17 mouse cellular contexts compared by ENCODE assay signal in genomic region chr17:4990911-4991560, GRCm38 (mm10). TPM values are rescaled to one million over a fixed set of nuclear protein-coding genes. Genes with fewer than 3 reads are reported as not detected.
DNase-seq lines count a peak whose midpoint lies in the region; ATAC-seq lines count a peak whose summit lies in the region.
"Had no signal": no experiment of that assay in that cellular context is flagged by ENCODE, and none has a peak within 500 bp of the region (broad histone marks: within the 10 kb centered on the region; RNA-seq: fewer than 3 reads in every experiment).

No protein-coding gene starts in this region.

- no peaks in the 10 kb centered on the region for H3K36me3 ChIP-seq in forebrain, embryonic 15.5 days
- H3K36me3 ChIP-seq in intestine, embryonic 16.5 days (ENCODE audit: control insufficient read depth, insufficient read depth, low read length): no peaks in the 10 kb centered on the region
- H3K36me3 ChIP-seq in stomach, embryonic 14.5 days (ENCODE audit: control insufficient read depth, insufficient read depth, low read length): no peaks in the 10 kb centered on the region
- H3K36me3 ChIP-seq: heart, embryonic 10.5 days; liver, embryonic 12.5 days had no signal

- peaks cover 26% of the 10 kb centered on the region for H3K4me1 ChIP-seq in forebrain, embryonic 15.5 days
- peaks cover 8% of the 10 kb centered on the region for H3K4me1 ChIP-seq in intestine, embryonic 16.5 days (ENCODE audit: control insufficient read depth, insufficient read depth, low read length)
- peaks cover 3% of the 10 kb centered on the region; the same call in 1 of the 2 replicates for H3K4me1 ChIP-seq in stomach, embryonic 14.5 days (ENCODE audit: control insufficient read depth, insufficient read depth, low read length)
- H3K4me1 ChIP-seq: heart, embryonic 10.5 days had no signal

- H3K9ac ChIP-seq in forebrain, embryonic 15.5 days (replicated peaks): no peak overlapping the region
- no peak overlapping the region for H3K9ac ChIP-seq in intestine, embryonic 16.5 days (ENCODE audit: low read depth, low read length)
- H3K9ac ChIP-seq in stomach, embryonic 14.5 days (replicated peaks; ENCODE audit: low read depth, low read length): no peak overlapping the region
- H3K9ac ChIP-seq: liver, embryonic 12.5 days had no signal

- ATAC-seq in forebrain, embryonic 15.5 days (replicated peaks): no peak
- no peak for ATAC-seq in intestine, embryonic 16.5 days
- no peak for ATAC-seq in stomach, embryonic 14.5 days (ENCODE audit: insufficient number of reproducible peaks, insufficient read depth, low FRiP score, low read depth)
- ATAC-seq: activated CD4-positive, CD25-positive, alpha-beta regulatory T cell, adult 4 months; liver, embryonic 12.5 days had no signal

- peak; percentile 45 for DNase-seq in heart, adult 11 months
- DNase-seq in heart, postnatal 14 days: no peak
- DNase-seq in right cerebral cortex, postnatal 36 days (ENCODE audit: low spot score in 2 of 2): no peak
- DNase-seq in left cerebral cortex, adult 11 months (ENCODE audit: low spot score): no peak
- DNase-seq in layer of hippocampus, adult 8-10 months (ENCODE audit: low spot score in 2 of 2): no peak
- DNase-seq: cerebellum, postnatal 25 days; gastrocnemius, postnatal 10 days; layer of hippocampus, postnatal 36 days; left cerebral cortex, postnatal 4 days; thymus, postnatal 4 days had no signal

- intact Hi-C loops in heart, postnatal 14 days (cut with DNase I): loop anchor here (10.0 kb wide), 1 partner anchor 776 kb away; no protein-coding TSS in a partner anchor

- no peaks in the 10 kb centered on the region for H3K27me3 ChIP-seq in forebrain, embryonic 15.5 days
- H3K27me3 ChIP-seq in intestine, embryonic 16.5 days (replicated peaks; ENCODE audit: control insufficient read depth, insufficient read depth, low read length): no peaks in the 10 kb centered on the region
- H3K27me3 ChIP-seq in stomach, embryonic 14.5 days (ENCODE audit: control insufficient read depth, insufficient read depth, low read length): no peaks in the 10 kb centered on the region
- H3K27me3 ChIP-seq: liver, embryonic 12.5 days had no signal

- H3K9me3 ChIP-seq in forebrain, embryonic 15.5 days: no peaks in the 10 kb centered on the region
- H3K9me3 ChIP-seq in intestine, embryonic 16.5 days (ENCODE audit: control insufficient read depth, low read length): no peaks in the 10 kb centered on the region
- no peaks in the 10 kb centered on the region for H3K9me3 ChIP-seq in stomach, embryonic 14.5 days (ENCODE audit: control insufficient read depth, low read depth, low read length)
- H3K9me3 ChIP-seq: heart, embryonic 10.5 days; liver, embryonic 12.5 days; megakaryocyte, embryonic 14.5 days had no signal

- 0 out of 2 replicates have a peak overlapping the region, but pooled peaks have one; percentile 5 for H3K27ac ChIP-seq in forebrain, embryonic 15.5 days (replicated peaks)
- peak overlapping the region; percentile 35 for H3K27ac ChIP-seq in intestine, embryonic 16.5 days (ENCODE audit: low read length)
- peak overlapping the region; percentile 33; the same call in 1 of the 2 replicates for H3K27ac ChIP-seq in stomach, embryonic 14.5 days (ENCODE audit: low read length)
- H3K27ac ChIP-seq: heart, embryonic 10.5 days; liver, embryonic 12.5 days had no signal

- no peak overlapping the region for H3K4me3 ChIP-seq in forebrain, embryonic 15.5 days
- H3K4me3 ChIP-seq in intestine, embryonic 16.5 days (ENCODE audit: low read length): no peak overlapping the region
- no peak overlapping the region for H3K4me3 ChIP-seq in stomach, embryonic 14.5 days (ENCODE audit: low read depth, low read length)
- H3K4me3 ChIP-seq: heart, embryonic 10.5 days; liver, embryonic 12.5 days; megakaryocyte, embryonic 14.5 days had no signal

- 4% methylated on average over 16 of the region's 16 CpGs for WGBS in forebrain, embryonic 15.5 days
- 60% methylated on average over 16 of the region's 16 CpGs for WGBS in intestine, embryonic 16.5 days
- WGBS in stomach, embryonic 14.5 days: 66% methylated on average over 16 of the region's 16 CpGs

- H3K4me2 ChIP-seq in forebrain, embryonic 15.5 days (replicated peaks): peak overlapping the region; percentile 4
- H3K4me2 ChIP-seq in intestine, embryonic 16.5 days (ENCODE audit: low read depth, low read length): peak overlapping the region; percentile 38; the same call in 1 of the 2 replicates
- no peak overlapping the region; the same call in 1 of the 2 replicates for H3K4me2 ChIP-seq in stomach, embryonic 14.5 days (replicated peaks; ENCODE audit: low read depth, low read length)
- H3K4me2 ChIP-seq: liver, embryonic 12.5 days had no signal

RNA-seq across cellular contexts. Expression of gene Arid1b, which starts 3.1 kb away (rescaled TPM):
- total RNA-seq in heart, postnatal 14 days (2021): 10 to 100 TPM; 33.6 to 36.6 TPM
- polyA plus RNA-seq in forebrain, embryonic 15.5 days (2015; fragmentation: Nextera tagmentation; extraction: Ambion mirVana): 14.8 TPM in 2 replicates
- polyA plus RNA-seq in intestine, embryonic 16.5 days (2015; fragmentation: Nextera tagmentation; extraction: Ambion mirVana): 5.8 and 6.5 TPM in 2 replicates
- polyA plus RNA-seq in stomach, embryonic 14.5 days (2014; fragmentation: Nextera tagmentation; extraction: Ambion mirVana): 21.0 and 22.6 TPM in 2 replicates
- total RNA-seq in layer of hippocampus, adult 8-10 months (2022): 100 to 1,000 TPM in 3 of 4 experiments, 10 to 100 TPM in 1; 88.8 to 107 (median 100) TPM
